Mouse (Mus musculus) neutrophil, adult 65 days (primary cell): ENCODE results near the gene Dlg3. TPM values are rescaled to one million over a fixed set of nuclear protein-coding genes. Genes with fewer than 3 reads are reported as not detected.

Experiments used
- total RNA-seq: library from RNA; stranded (reverse); gene quantifications from 2 replicates; pipeline ENCODE4 v1.2.4, GENCODE M21; 2023

Dlg3 gene
- total RNA-seq: 0.52 and 0.79 TPM in 2 replicates

GRCm38 (mm10) chrX:100767181-100767884 is at the start of gene Dlg3:
TSS of gene Dlg3 (plus strand) at chrX:100767722.

DNA sequence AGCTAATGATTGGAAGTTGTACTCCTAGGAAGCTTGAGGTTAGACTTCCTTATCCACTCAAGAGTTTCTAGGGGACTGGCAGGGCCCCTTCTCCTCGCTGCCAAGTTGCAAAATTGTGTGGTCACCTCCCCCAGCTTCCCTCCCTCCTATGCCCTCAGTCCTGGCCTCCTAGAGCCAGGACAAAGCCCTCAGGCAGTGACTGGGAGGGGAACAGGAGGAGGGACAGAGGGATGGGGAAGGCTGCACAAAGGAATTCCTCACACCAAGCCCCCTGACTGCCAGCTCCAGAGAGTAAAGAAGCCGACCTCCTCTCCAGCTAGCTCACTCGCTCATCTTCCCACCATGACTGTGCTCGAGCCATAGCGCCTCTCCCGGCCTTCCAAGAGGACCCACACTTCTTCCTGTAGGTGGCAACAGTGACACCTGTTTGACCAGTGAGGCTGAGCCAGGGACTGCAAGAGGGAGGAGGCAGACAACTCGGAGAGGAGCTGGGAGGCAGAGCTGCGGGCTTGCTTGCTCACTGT is 37.8 kb upstream of the Dlg3 start, which contains the start of gene Gdpd2:
Gene Gdpd2 (plus strand): TSS at position 209 of the 524 bp plus-strand sequence.

Other genes starting within 250 kb of the Dlg3 start
- gene Dgat2l6, start 242.9 kb upstream of the Dlg3 start, total RNA-seq: 0.16 TPM in 1 of 2 replicates, not detected in the other
- not detected in 2 replicates for gene Awat1, start 195.5 kb upstream of the Dlg3 start, total RNA-seq
- not detected in 2 replicates for gene P2ry4, start 172.9 kb upstream of the Dlg3 start, total RNA-seq
- not detected in 2 replicates for gene Arr3, start 162.2 kb upstream of the Dlg3 start, total RNA-seq
- gene Kif4, start 142.0 kb upstream of the Dlg3 start, total RNA-seq: 19.2 and 22.7 TPM in 2 replicates
- 19.7 and 20.8 TPM in 2 replicates for gene Pdzd11, start 141.2 kb upstream of the Dlg3 start, total RNA-seq
- gene Gdpd2, start 37.8 kb upstream of the Dlg3 start, total RNA-seq: 0.32 and 0.45 TPM in 2 replicates